Mouse (Mus musculus) midbrain, embryonic 10.5 days (tissue): ENCODE measurements around the gene Nav1. TPM values are rescaled to one million over a fixed set of nuclear protein-coding genes. Genes with fewer than 3 reads are reported as not detected.

ENCODE experiments used
- DNase-seq: peaks from one replicate; pipeline ENCODE4 v3.0.0-alpha.2; 2017; ENCODE audit warnings: low spot score
- H3K27ac ChIP-seq: fragments of 300-500 bp; sonication (generic); replicated peaks from 2 replicates; pipeline ENCODE4 v1.5.1; 2016; ENCODE audit warnings: mild to moderate bottlenecking
- H3K27me3 ChIP-seq: fragments of 300-500 bp; sonication (generic); 2 replicates; pipeline ENCODE4 v1.6.1; 2016; ENCODE audit warnings: low read depth, mild to moderate bottlenecking; ENCODE audit not compliant: poor library complexity, severe bottlenecking
- H3K36me3 ChIP-seq: fragments of 300-500 bp; sonication (generic); 2 replicates; pipeline ENCODE4 v1.6.1; 2016; ENCODE audit warnings: mild to moderate bottlenecking, moderate library complexity
- H3K4me1 ChIP-seq: fragments of 300-500 bp; sonication (generic); 2 replicates; pipeline ENCODE4 v1.6.1; 2016
- H3K4me3 ChIP-seq: fragments of 300-500 bp; sonication (generic); 2 replicates; pipeline ENCODE4 v1.5.1; 2016; ENCODE audit warnings: mild to moderate bottlenecking, moderate library complexity
- H3K9me3 ChIP-seq: fragments of 300-500 bp; sonication (generic); replicated peaks from 2 replicates; pipeline ENCODE4 v1.6.1; 2016; ENCODE audit warnings: mild to moderate bottlenecking
- WGBS: fragments of 180-500 bp; shearing (Covaris S2); methylation state at CpG from one replicate; pipeline ENCODE4 v1.1.7; 2016; 5-methylcytosine and 5-hydroxymethylcytosine counted together
- polyA plus RNA-seq: library from polyadenylated mRNA; unstranded; fragments of >200 nt; fragmentation: Nextera tagmentation; extraction: Ambion mirVana; gene quantifications from 2 replicates; pipeline ENCODE4 v1.2.1, GENCODE M21; 2016

Nav1 gene
- polyA plus RNA-seq, 1 experiment from 2014 or later, result 14.5 TPM

DNA sequence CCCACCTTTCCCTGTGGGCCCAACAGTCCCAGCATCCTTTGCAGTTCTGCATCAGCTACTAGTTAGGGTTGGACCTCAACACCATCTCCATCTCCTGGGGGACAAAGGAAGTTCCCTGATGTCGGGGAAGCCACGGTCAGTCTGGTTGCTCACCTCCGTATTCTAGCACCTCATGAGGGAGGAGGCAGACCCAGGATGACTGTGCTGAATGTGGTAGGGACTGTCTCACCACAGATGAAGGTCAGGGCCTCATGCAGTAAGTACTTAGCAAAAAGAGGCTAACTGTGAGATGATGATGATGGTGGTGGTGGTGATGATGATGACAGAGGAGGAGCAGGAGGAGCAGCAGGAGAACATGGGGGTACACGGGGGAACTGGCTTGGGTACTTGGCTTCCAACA lies 73.0 kb downstream of the Nav1 start:
- Histone ChIP-seq H3K36me3 (peaks cover 39% of the 10 kb centered on the region), H3K4me1 (peaks cover 28% of the 10 kb centered on the region), H3K9me3 (no peaks in the 10 kb centered on the region), H3K27me3 (no peaks in the 10 kb centered on the region), H3K4me3 (no peak overlapping the region), H3K27ac (no peak overlapping the region)
- DNase-seq, result no peak
- 90% methylated on average over 4 of the region's 4 CpGs for WGBS

DNA sequence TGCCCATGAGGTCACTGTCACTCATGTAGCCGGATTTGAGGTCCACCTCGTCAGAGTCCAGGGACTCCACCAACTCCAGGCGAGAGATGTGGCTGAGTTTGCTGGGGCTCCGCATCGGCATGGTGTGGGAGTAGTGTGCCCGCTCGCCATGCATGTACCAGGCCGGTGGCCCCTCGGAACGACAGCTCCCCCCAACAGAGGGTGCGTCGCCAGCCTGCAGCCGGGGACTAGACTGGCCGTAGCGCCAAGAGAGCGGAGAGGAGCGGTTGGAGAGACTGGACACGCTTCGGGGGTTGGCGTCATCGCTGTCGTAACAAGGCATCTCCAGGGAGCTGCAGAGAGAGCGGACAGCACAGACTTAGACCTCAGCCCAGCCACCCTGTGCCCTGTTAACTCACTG lies 74.7 kb downstream of the Nav1 start:
- no peaks in the 10 kb centered on the region for H3K27me3 ChIP-seq
- H3K27ac ChIP-seq, result no peak overlapping the region
- no peak for DNase-seq
- WGBS, result 91% methylated on average over 23 of the region's 23 CpGs
- H3K36me3 ChIP-seq, result peaks cover 47% of the 10 kb centered on the region
- H3K4me3 ChIP-seq, result no peak overlapping the region
- H3K4me1 ChIP-seq, result peaks cover 28% of the 10 kb centered on the region
- H3K9me3 ChIP-seq, result no peaks in the 10 kb centered on the region

DNA sequence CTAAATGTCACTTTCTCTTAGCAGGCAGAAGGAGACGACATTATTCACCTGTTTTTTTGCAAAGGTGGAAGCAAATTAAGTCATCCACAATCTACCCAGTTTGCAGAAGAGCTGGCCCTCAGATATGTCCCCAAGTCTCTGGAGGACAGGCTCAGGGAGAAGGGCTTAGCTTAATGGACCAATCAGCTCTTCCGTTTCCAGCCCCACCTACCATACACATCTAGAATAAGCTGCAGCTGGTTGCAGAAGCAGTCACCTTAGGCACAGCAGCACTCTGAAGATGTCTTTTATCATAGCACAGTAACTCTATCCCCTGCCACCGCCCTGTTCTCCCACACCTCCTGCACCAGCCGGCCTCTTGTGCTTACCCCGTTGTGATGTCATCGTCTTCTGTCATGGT lies 75.1 kb downstream of the Nav1 start:
- WGBS, result 87% methylated on average over 6 of the region's 6 CpGs
- H3K36me3 ChIP-seq, result peaks cover 46% of the 10 kb centered on the region
- no peak for DNase-seq
- H3K4me1 ChIP-seq, result peaks cover 28% of the 10 kb centered on the region
- no peaks in the 10 kb centered on the region for H3K9me3 ChIP-seq
- no peaks in the 10 kb centered on the region for H3K27me3 ChIP-seq
- no peak overlapping the region for H3K4me3 ChIP-seq
- H3K27ac ChIP-seq, result no peak overlapping the region

DNA sequence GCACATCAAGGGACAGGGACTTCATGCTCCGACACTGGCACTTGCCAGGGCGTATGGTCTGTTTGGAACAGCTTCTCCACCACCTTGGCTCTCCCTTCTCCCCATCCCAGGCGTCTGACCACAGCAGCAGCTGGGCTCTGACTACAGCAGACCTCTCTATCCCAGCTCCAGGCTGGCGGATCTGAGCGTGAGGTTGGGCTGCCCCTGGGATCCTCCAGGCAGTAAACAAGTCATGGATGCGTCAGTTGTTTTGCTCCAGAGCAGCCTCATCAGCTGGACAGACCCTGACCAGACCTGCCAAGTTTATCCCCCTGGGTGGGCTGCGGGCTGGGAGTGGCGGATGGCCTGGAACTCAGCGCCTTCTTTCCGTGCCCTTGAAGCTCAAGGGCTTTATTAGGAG lies 76.0 kb downstream of the Nav1 start:
- peaks cover 42% of the 10 kb centered on the region for H3K36me3 ChIP-seq
- peak overlapping the region; percentile 38; the same call in 1 of the 2 replicates for H3K27ac ChIP-seq

DNA sequence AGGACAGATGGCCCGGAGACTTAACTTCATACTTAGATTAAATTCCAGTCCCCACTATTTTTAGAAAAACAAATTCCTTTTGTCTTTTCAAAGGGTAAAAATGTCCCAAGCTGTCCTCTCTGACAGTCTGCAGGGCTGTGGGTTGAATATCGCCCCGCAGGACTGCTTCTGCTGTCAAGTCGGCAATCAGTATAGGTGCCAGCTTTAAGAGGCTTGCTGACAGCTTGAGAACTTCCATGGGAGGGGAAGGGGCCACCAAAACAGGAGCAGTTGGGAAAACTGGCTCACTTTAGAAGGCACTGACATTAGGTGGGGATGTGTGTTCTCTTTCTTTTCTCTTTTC lies 82.6 kb downstream of the Nav1 start:
- peaks cover 18% of the 10 kb centered on the region for H3K36me3 ChIP-seq
- H3K9me3 ChIP-seq, result peaks cover 4% of the 10 kb centered on the region; the same call in 1 of the 2 replicates
- 86% methylated on average over 4 of the region's 4 CpGs for WGBS

More for the DNA sequence above, 76.0 kb downstream of the Nav1 start:
- Histone ChIP-seq H3K4me1 (peaks cover 28% of the 10 kb centered on the region), H3K27me3 (no peaks in the 10 kb centered on the region), H3K9me3 (no peaks in the 10 kb centered on the region), H3K4me3 (no peak overlapping the region)
- DNase-seq, result no peak
- WGBS, result 69% methylated on average over 10 of the region's 10 CpGs

DNA sequence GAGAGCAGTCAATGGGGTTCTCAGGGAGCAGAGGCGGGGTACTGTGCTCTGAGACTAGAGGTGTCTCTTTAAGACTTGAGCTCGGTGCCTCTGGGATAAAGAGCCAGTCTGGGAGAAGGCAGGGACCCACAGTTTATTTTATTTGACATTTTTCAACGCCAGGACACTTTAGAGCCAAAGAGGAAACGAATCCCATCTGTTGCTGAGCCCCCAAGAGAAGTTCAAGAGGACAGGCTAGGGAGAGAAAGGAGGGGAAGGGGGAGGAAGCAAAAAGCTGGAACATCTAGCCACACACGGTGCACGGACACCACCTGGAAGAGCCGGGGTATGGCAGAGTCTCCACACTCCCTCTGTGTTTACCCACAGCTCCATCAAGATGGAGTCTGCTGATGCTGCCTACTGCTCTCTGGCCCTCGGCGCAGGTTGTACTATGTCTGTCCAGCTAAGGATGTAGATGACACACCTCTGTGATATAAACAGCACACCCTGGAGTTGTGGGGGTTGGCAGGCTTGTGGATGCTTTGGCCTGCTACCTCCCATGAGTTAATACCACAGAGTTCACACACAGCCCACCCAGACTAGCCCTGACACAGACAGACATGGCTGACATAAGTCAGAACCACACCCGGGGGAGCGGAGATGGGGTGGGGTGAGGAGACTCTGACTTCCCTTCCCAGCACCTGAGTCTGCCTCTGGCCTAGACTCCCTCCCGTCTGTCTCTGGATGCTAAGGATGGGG lies 83.1 kb downstream of the Nav1 start:
- H3K4me1 ChIP-seq, result peaks cover 12% of the 10 kb centered on the region
- peak overlapping the region; percentile 33; the same call in 1 of the 2 replicates for H3K27ac ChIP-seq
- no peak overlapping the region for H3K4me3 ChIP-seq
- H3K9me3 ChIP-seq, result peaks cover 4% of the 10 kb centered on the region; the same call in 1 of the 2 replicates
- no peak for DNase-seq
- peaks cover 18% of the 10 kb centered on the region for H3K36me3 ChIP-seq
- no peaks in the 10 kb centered on the region for H3K27me3 ChIP-seq
- WGBS, result 77% methylated on average over 12 of the region's 12 CpGs

More for the DNA sequence above, 82.6 kb downstream of the Nav1 start:
- Histone ChIP-seq H3K27me3 (no peaks in the 10 kb centered on the region), H3K4me3 (no peak overlapping the region), H3K4me1 (peaks cover 8% of the 10 kb centered on the region), H3K27ac (peak overlapping the region; percentile 33; the same call in 1 of the 2 replicates)
- no peak for DNase-seq

DNA sequence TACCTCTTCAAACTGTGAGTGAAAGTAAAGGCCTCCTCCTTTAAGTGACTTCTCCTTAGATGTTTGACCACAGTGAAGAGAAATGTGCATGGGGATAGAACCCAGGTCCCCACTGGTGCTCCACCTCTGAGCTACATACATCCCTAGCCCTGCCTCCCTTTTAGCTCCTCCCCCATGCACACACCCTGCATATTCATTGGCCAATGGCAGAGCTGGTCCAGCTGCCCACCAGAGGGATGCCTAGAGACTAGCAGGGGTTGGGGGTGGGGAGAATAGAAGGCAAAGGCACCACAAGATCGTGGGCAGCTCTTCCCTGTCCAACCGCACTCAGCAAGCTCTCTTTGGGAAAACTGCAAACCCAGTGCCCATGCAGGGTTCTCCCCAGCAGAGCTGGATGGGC lies 83.8 kb downstream of the Nav1 start:
- Histone ChIP-seq H3K27ac (no peak overlapping the region), H3K4me1 (peaks cover 18% of the 10 kb centered on the region), H3K36me3 (peaks cover 14% of the 10 kb centered on the region), H3K4me3 (no peak overlapping the region), H3K27me3 (no peaks in the 10 kb centered on the region), H3K9me3 (peaks cover 4% of the 10 kb centered on the region; the same call in 1 of the 2 replicates)
- WGBS, result 85% methylated on average over 2 of the region's 2 CpGs
- DNase-seq, result no peak

DNA sequence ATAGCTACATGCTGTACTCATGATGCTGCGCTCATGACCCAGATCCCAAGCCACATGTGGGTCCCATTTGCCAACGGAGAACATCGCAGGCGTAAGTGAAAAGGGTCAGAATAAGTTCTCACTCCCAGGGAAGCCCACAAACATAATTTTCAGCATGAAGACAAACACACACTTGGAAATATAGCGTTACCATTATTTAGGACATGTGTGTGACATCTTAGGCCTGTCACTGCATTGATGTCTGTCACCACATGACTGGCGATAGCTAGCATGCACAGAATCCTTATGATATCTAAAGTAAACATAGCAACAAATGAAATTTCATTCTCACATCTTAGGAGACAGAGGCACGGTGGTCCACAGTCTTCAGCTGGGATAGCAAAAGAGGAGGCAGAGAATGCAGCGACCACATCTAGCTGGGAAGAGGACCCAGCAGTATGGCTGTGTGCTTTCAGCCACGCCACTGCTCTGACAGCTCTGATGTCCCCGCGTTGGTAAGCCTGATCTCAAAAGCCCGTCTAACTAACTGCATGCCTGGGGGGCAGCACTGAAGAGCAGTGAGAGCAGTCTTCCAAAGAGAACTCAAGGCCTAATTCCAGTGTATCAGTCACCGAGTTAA lies 86.4 kb downstream of the Nav1 start:
- peaks cover 41% of the 10 kb centered on the region for H3K4me1 ChIP-seq
- H3K9me3 ChIP-seq, result peaks cover 4% of the 10 kb centered on the region; the same call in 1 of the 2 replicates
- no peak overlapping the region for H3K27ac ChIP-seq
- H3K27me3 ChIP-seq, result no peaks in the 10 kb centered on the region
- H3K4me3 ChIP-seq, result no peak overlapping the region
- 86% methylated on average over 13 of the region's 13 CpGs for WGBS
- peaks cover 10% of the 10 kb centered on the region for H3K36me3 ChIP-seq
- no peak for DNase-seq

DNA sequence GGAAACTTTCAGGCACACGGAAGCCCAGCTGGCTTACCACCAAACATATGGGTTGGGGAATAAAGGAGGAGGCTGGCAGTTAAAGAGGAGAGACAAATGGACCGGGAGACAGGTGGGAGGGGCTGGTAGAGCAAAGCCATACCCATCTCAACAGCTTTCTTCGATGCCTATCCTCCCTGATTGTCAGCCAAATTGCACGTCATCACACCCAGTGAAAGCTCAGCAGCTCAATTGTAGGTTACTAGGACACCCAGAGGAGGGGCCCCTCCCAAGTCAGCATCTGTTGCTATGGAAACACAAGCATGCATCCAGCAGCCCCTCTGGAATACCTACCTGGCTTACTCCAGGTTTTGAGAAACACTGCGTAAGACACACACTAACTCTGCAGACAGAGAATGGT lies 88.4 kb downstream of the Nav1 start:
- no peaks in the 10 kb centered on the region for H3K27me3 ChIP-seq
- peaks cover 55% of the 10 kb centered on the region for H3K4me1 ChIP-seq
- DNase-seq, result no peak
- peaks cover 4% of the 10 kb centered on the region; the same call in 1 of the 2 replicates for H3K9me3 ChIP-seq
- peaks cover 10% of the 10 kb centered on the region for H3K36me3 ChIP-seq
- WGBS, result 42% methylated on average over 5 of the region's 5 CpGs
- no peak overlapping the region for H3K27ac ChIP-seq
- H3K4me3 ChIP-seq, result no peak overlapping the region

DNA sequence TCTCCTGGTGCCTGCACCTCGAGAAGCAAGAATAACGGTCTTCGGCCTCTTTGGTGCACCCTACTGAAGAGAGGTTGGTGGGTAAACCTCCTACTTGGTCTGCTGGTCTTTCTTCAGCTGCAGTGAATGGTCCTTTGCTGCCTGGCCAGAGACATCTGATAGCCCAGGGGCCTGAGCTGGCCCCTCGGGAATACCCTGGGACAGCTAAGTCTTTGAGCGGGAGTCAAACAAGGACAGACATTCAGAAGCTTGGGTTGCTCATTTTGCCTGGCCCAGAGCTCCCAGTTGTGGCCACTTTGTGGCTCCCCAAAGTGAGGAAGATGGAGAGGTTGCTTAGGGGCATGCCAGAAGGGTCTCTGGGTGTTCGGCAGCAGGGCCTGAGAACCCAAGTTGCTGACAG lies 89.6 kb downstream of the Nav1 start:
- DNase-seq, result no peak
- 86% methylated on average over 6 of the region's 6 CpGs for WGBS
- Histone ChIP-seq H3K4me3 (no peak overlapping the region), H3K36me3 (peaks cover 5% of the 10 kb centered on the region), H3K27ac (no peak overlapping the region), H3K9me3 (peaks cover 4% of the 10 kb centered on the region; the same call in 1 of the 2 replicates), H3K4me1 (peaks cover 64% of the 10 kb centered on the region), H3K27me3 (peaks cover 7% of the 10 kb centered on the region; the same call in 1 of the 2 replicates)

DNA sequence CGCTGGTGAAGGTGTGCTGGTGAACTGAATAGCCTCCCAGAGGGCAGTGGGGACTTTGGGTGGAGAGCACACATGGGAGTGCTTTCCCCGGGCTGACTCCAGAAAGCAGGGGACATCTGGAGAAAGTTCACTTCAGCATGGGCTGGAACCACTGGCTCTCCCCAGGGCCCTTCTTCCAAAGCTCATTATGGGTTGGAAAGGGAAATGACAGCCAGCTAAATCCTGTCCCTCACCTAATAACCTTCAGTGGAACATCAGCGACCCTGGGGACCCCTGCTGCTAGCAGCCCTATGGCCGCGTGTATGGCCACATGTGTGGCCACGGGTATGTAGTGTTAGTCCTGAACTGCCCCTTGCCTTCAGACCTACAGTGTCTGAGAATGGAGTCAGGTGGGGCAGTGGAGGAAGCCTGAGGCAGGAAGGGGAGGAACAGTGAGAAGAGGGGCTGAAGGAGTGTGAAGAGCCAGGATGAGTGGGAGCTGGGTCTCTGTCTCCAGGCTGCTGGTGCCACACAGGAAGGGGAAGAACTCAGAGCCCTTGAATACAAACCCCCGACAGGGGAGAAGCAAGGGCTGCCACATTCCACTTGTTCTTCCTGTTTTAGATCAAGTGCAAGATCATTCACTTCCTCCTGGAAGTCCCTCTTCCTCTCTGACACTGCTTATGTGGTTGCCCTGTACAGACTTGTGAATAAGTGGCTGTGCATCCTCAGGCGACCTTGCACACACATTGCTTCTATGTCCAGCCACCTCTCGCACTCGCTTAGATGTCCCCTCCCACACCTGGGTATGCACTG lies 90.4 kb downstream of the Nav1 start:
- Histone ChIP-seq H3K4me1 (peaks cover 71% of the 10 kb centered on the region), H3K36me3 (peaks cover 3% of the 10 kb centered on the region), H3K4me3 (no peak overlapping the region), H3K9me3 (peaks cover 1% of the 10 kb centered on the region; the same call in 1 of the 2 replicates), H3K27me3 (peaks cover 15% of the 10 kb centered on the region), H3K27ac (peak overlapping the region; percentile 53; the same call in 1 of the 2 replicates)
- WGBS, result 69% methylated on average over 10 of the region's 10 CpGs
- DNase-seq, result no peak

DNA sequence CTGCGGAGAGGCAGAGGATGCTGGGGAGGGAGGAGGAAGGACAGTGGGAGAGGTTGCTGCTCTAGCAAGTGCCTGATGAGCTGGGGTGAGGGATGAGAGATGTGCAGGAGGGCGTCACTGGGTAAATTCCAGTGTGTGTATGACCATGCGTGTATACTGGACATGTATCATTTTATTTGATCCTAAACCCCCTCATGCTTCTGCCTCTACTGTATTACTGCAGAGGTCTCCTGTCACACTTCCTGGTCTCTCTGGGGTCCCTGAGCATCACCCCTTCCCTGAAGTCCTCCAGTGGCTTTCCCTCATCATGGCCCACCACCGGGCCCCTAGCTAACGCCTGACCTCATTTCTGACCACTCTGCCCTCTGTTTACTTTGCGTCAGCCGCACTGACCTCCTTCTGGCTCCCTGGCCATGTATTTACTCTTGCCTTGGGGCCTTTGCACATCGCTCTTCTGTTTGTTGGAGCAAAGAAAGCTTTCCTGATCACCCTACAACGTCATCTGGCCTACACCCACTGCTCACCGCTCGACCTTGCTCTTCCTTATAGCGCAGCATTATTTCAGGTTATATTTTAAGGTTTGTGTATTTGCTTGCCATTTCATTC lies 91.4 kb downstream of the Nav1 start:
- Histone ChIP-seq H3K4me3 (no peak overlapping the region), H3K36me3 (no peaks in the 10 kb centered on the region), H3K9me3 (no peaks in the 10 kb centered on the region), H3K4me1 (peaks cover 81% of the 10 kb centered on the region), H3K27me3 (peaks cover 25% of the 10 kb centered on the region), H3K27ac (0 out of 2 replicates have a peak overlapping the region, but pooled peaks have one; percentile 46)
- no peak for DNase-seq
- 68% methylated on average over 12 of the region's 12 CpGs for WGBS
